Mouse (Mus musculus) stomach, postnatal 0 days (tissue): ENCODE results near the gene Snx20. TPM values are rescaled to one million over a fixed set of nuclear protein-coding genes. Genes with fewer than 3 reads are reported as not detected.

Experiments
- ATAC-seq: fragments of 200-750 bp; cut with Nextera tagmentation; 2 replicates; pipeline ENCODE4 v1.8.0; 2017; ENCODE audit not compliant: low FRiP score, low TSS enrichment
- DNase-seq: peaks from one replicate; pipeline ENCODE4 v3.0.0-alpha.2; 2016; ENCODE audit warnings: low spot score
- H3K27ac ChIP-seq: fragments of 300-500 bp; sonication (generic); replicated peaks from 2 replicates; pipeline ENCODE4 v1.5.1; 2014; ENCODE audit warnings: mild to moderate bottlenecking, control low read depth
- H3K27me3 ChIP-seq: fragments of 300-500 bp; sonication (generic); 2 replicates; pipeline ENCODE4 v1.6.1; 2014; ENCODE audit warnings: low read length; ENCODE audit not compliant: control insufficient read depth, insufficient read depth
- H3K36me3 ChIP-seq: fragments of 300-500 bp; sonication (generic); 2 replicates; pipeline ENCODE4 v1.6.1; 2014; ENCODE audit warnings: low read length, mixed read lengths; ENCODE audit not compliant: control insufficient read depth, insufficient read depth
- H3K4me1 ChIP-seq: fragments of 300-500 bp; sonication (generic); replicated peaks from 2 replicates; pipeline ENCODE4 v1.6.1; 2014; ENCODE audit warnings: antibody characterized with exemption; ENCODE audit not compliant: control insufficient read depth, insufficient read depth
- H3K4me2 ChIP-seq: fragments of 300-500 bp; sonication (generic); replicated peaks from 2 replicates; pipeline ENCODE4 v1.6.1; 2014; ENCODE audit warnings: low read depth, mild to moderate bottlenecking, control low read depth, moderate library complexity
- H3K4me3 ChIP-seq: fragments of 300-500 bp; sonication (generic); 2 replicates; pipeline ENCODE4 v1.5.1; 2014; ENCODE audit warnings: low read depth, low read length, control low read depth
- H3K9ac ChIP-seq: fragments of 300-500 bp; sonication (generic); 2 replicates; pipeline ENCODE4 v1.6.1; 2014; ENCODE audit warnings: mild to moderate bottlenecking, low read length, control low read depth, mixed read lengths
- H3K9me3 ChIP-seq: fragments of 300-500 bp; sonication (generic); 2 replicates; pipeline ENCODE4 v1.6.1; 2016; ENCODE audit warnings: low read length; ENCODE audit not compliant: control insufficient read depth
- CTCF ChIP-seq: IDR thresholded peaks from 2 replicates; pipeline ENCODE4 v1.5.1; 2016; ENCODE audit warnings: antibody characterized with exemption, low read depth, mild to moderate bottlenecking, moderate library complexity
- EP300 ChIP-seq: optimal IDR thresholded peaks from 2 replicates; pipeline ENCODE3; 2016; ENCODE audit warnings: antibody characterized with exemption
- WGBS: fragments of 180-500 bp; shearing (Covaris S2); extraction: QIAGEN DNeasy Blood & Tissue Kit; methylation state at CpG from one replicate; pipeline ENCODE4 v1.1.7; 2014; 5-methylcytosine and 5-hydroxymethylcytosine counted together
- polyA plus RNA-seq: library from polyadenylated mRNA; unstranded; fragments of >200 nt; fragmentation: Nextera tagmentation; extraction: Ambion mirVana; gene quantifications from 2 replicates; pipeline ENCODE4 v1.2.1, GENCODE M21; 2015

The Snx20 gene
- polyA plus RNA-seq, 1 experiment from 2014 or later: 2.1 TPM

- Histone ChIP-seq H3K4me1 (no peaks in the 10 kb centered on the region), H3K27ac (no peak overlapping the region), H3K36me3 (peaks cover 5% of the 10 kb centered on the region; the same call in 1 of the 2 replicates), H3K4me2 (no peak overlapping the region), H3K27me3 (no peaks in the 10 kb centered on the region), H3K9ac (no peak overlapping the region), H3K9me3 (no peaks in the 10 kb centered on the region), H3K4me3 (no peak overlapping the region)
- no peak for TF ChIP-seq CTCF
- no peak for TF ChIP-seq EP300
- WGBS: 85% methylated on average over 12 of the region's 12 CpGs
- no peak for DNase-seq
- ATAC-seq: no peak
These were observed 39.9 kb downstream of the Snx20 start for GRCm38 (mm10) chr8:88596042-88596441.

- DNase-seq (no peak), ATAC-seq (no peak)
- H3K9me3 ChIP-seq: no peaks in the 10 kb centered on the region
- no peaks in the 10 kb centered on the region for H3K27me3 ChIP-seq
- TF ChIP-seq EP300: no peak
- TF ChIP-seq CTCF: no peak
- no peak overlapping the region for H3K9ac ChIP-seq
- no peak overlapping the region for H3K27ac ChIP-seq
- H3K4me3 ChIP-seq: no peak overlapping the region
- H3K4me2 ChIP-seq: no peak overlapping the region
- H3K36me3 ChIP-seq: peaks cover 5% of the 10 kb centered on the region
- 96% methylated on average over 1 of the region's 1 CpGs for WGBS
- no peaks in the 10 kb centered on the region for H3K4me1 ChIP-seq
These were observed 42.0 kb downstream of the Snx20 start for GRCm38 (mm10) chr8:88593947-88594346.

- TF ChIP-seq EP300: no peak
- no peak for TF ChIP-seq CTCF
- no peaks in the 10 kb centered on the region for H3K27me3 ChIP-seq
- H3K4me2 ChIP-seq: no peak overlapping the region
- no peak overlapping the region for H3K4me3 ChIP-seq
- H3K36me3 ChIP-seq: peaks cover 5% of the 10 kb centered on the region
- H3K27ac ChIP-seq: no peak overlapping the region
- no peak for DNase-seq
- ATAC-seq: no peak
- no peak overlapping the region for H3K9ac ChIP-seq
- H3K9me3 ChIP-seq: no peaks in the 10 kb centered on the region
- WGBS: 49% methylated on average over 6 of the region's 6 CpGs
- no peaks in the 10 kb centered on the region for H3K4me1 ChIP-seq
These were observed 45.7 kb downstream of the Snx20 start for GRCm38 (mm10) chr8:88590226-88590625.

DNA sequence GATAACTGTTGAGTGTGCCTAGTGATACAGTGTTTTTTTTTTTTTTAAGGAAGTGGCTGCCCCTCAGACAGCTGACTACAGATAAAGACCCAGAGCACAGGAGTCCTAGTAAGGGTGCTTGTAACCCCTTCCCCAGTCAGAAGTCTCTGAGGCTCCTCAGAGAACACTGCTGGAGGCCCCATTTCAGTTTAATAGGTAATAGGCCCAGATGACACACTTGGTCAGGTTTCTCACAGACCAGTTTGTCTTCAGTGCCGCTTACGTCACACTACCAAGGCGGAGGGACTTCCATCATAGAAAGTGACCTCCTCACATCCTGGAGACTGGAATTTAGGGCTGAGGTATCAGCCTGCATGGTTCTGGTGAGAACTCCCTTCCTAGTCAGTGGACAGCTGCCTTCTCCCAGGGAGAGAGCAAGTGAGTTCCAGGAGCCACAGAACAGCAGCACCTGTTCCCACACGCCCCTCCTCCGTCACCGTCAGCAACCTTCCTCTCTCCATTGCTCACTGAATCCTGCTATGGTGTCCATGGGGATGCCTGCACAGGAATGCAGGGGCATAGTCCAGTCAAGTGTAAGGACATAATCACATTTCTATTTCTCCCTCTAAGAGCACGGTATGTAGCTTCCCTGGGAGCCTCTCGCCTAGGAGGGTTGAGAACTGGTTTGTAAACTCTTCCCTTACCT, 47.6 kb downstream of the Snx20 start:
- peaks cover 5% of the 10 kb centered on the region for H3K36me3 ChIP-seq
- no peaks in the 10 kb centered on the region for H3K27me3 ChIP-seq
- no peaks in the 10 kb centered on the region for H3K4me1 ChIP-seq
- no peak overlapping the region for H3K9ac ChIP-seq
- DNase-seq (no peak), ATAC-seq (no peak)
- whole genome bisulfite sequencing: 87% methylated on average over 8 of the region's 8 CpGs
- no peak overlapping the region for H3K4me2 ChIP-seq
- no peak overlapping the region for H3K4me3 ChIP-seq
- no peak for TF ChIP-seq EP300
- no peak for TF ChIP-seq CTCF
- H3K9me3 ChIP-seq: no peaks in the 10 kb centered on the region
- no peak overlapping the region for H3K27ac ChIP-seq

GRCm38 (mm10) chr8:88583863-88584262, 52.1 kb downstream of the Snx20 start:
- 87% methylated on average over 3 of the region's 3 CpGs for WGBS
- no peaks in the 10 kb centered on the region for H3K9me3 ChIP-seq
- no peak overlapping the region for H3K4me3 ChIP-seq
- H3K27ac ChIP-seq: no peak overlapping the region
- no peak for TF ChIP-seq EP300
- no peak overlapping the region for H3K9ac ChIP-seq
- no peak overlapping the region for H3K4me2 ChIP-seq
- DNase-seq: no peak
- no peaks in the 10 kb centered on the region for H3K27me3 ChIP-seq
- H3K4me1 ChIP-seq: no peaks in the 10 kb centered on the region
- no peaks in the 10 kb centered on the region; the same call in 1 of the 2 replicates for H3K36me3 ChIP-seq
- no peak for ATAC-seq

GRCm38 (mm10) chr8:88580785-88581184, 55.1 kb downstream of the Snx20 start:
- no peak overlapping the region for H3K4me2 ChIP-seq
- H3K36me3 ChIP-seq: no peaks in the 10 kb centered on the region
- 71% methylated on average over 7 of the region's 7 CpGs for WGBS
- DNase-seq: no peak
- no peak overlapping the region for H3K27ac ChIP-seq
- H3K27me3 ChIP-seq: no peaks in the 10 kb centered on the region
- no peak overlapping the region for H3K9ac ChIP-seq
- no peak for ATAC-seq
- H3K4me1 ChIP-seq: peaks cover 5% of the 10 kb centered on the region
- H3K9me3 ChIP-seq: no peaks in the 10 kb centered on the region
- H3K4me3 ChIP-seq: no peak overlapping the region
- TF ChIP-seq CTCF (no peak), EP300 (no peak)
